Mouse (Mus musculus): ENCODE measurements around the gene Ostm1. TPM values are rescaled to one million over a fixed set of nuclear protein-coding genes. Genes with fewer than 3 reads are reported as not detected.

Gene Ostm1
- polyA plus RNA-seq, 1 experiment from 2014 or later: 14.1 TPM

- no peak for ATAC-seq (ENCODE audit: insufficient number of reproducible peaks, insufficient read depth, low FRiP score, low TSS enrichment)
- no peak overlapping the region for H3K9ac ChIP-seq
- 25% methylated on average over 10 of the region's 10 CpGs for WGBS
- H3K27ac ChIP-seq: no peak overlapping the region
- H3K4me1 ChIP-seq: no peaks in the 10 kb centered on the region
- H3K36me3 ChIP-seq: no peaks in the 10 kb centered on the region
- H3K4me2 ChIP-seq (replicated peaks): no peak overlapping the region
- H3K4me3 ChIP-seq: no peak overlapping the region
- H3K27me3 ChIP-seq: peaks cover 23% of the 10 kb centered on the region
- peaks cover 7% of the 10 kb centered on the region for H3K9me3 ChIP-seq
Observed at GRCm38 (mm10) chr10:42601556-42601955, 17.9 kb downstream of the Ostm1 start.

- Histone ChIP-seq H3K27ac (no peak overlapping the region), H3K36me3 (no peaks in the 10 kb centered on the region), H3K4me2 (replicated peaks) (no peak overlapping the region), H3K9me3 (peaks cover 7% of the 10 kb centered on the region), H3K4me3 (no peak overlapping the region), H3K9ac (no peak overlapping the region), H3K27me3 (peaks cover 21% of the 10 kb centered on the region), H3K4me1 (no peaks in the 10 kb centered on the region)
- WGBS: 66% methylated on average over 2 of the region's 2 CpGs
- ATAC-seq (ENCODE audit: insufficient number of reproducible peaks, insufficient read depth, low FRiP score, low TSS enrichment): no peak
Observed at GRCm38 (mm10) chr10:42604874-42605273, 21.3 kb downstream of the Ostm1 start.

- Histone ChIP-seq H3K4me3 (no peak overlapping the region), H3K27ac (no peak overlapping the region), H3K27me3 (peaks cover 25% of the 10 kb centered on the region), H3K4me2 (replicated peaks) (no peak overlapping the region), H3K4me1 (no peaks in the 10 kb centered on the region), H3K9ac (no peak overlapping the region), H3K9me3 (peaks cover 7% of the 10 kb centered on the region), H3K36me3 (no peaks in the 10 kb centered on the region)
- no peak for ATAC-seq (ENCODE audit: insufficient number of reproducible peaks, insufficient read depth, low FRiP score, low TSS enrichment)
- WGBS: 71% methylated on average over 4 of the region's 4 CpGs
Observed at GRCm38 (mm10) chr10:42606757-42607156, 23.1 kb downstream of the Ostm1 start.

- 6% methylated on average over 12 of the region's 12 CpGs for WGBS
- Histone ChIP-seq H3K27me3 (peaks cover 83% of the 10 kb centered on the region), H3K9ac (no peak overlapping the region), H3K4me3 (no peak overlapping the region), H3K27ac (no peak overlapping the region), H3K36me3 (no peaks in the 10 kb centered on the region), H3K4me1 (peaks cover 6% of the 10 kb centered on the region; the same call in 1 of the 2 replicates), H3K9me3 (no peaks in the 10 kb centered on the region), H3K4me2 (replicated peaks) (no peak overlapping the region)
- no peak for ATAC-seq (ENCODE audit: insufficient number of reproducible peaks, insufficient read depth, low FRiP score, low TSS enrichment)
Observed at GRCm38 (mm10) chr10:42613075-42613474, 29.5 kb downstream of the Ostm1 start.

- Histone ChIP-seq H3K9ac (0 out of 2 replicates have a peak overlapping the region, but pooled peaks have one; percentile 19), H3K4me1 (peaks cover 6% of the 10 kb centered on the region; the same call in 1 of the 2 replicates), H3K27me3 (peaks cover 89% of the 10 kb centered on the region), H3K36me3 (no peaks in the 10 kb centered on the region), H3K4me3 (peak overlapping the region; percentile 38), H3K4me2 (replicated peaks) (peak overlapping the region; percentile 68), H3K27ac (no peak overlapping the region), H3K9me3 (no peaks in the 10 kb centered on the region)
- under 1% methylated on average over 31 of the region's 40 CpGs for WGBS
- ATAC-seq (ENCODE audit: insufficient number of reproducible peaks, insufficient read depth, low FRiP score, low TSS enrichment): 0 out of 2 replicates have a peak, but pooled peaks have one; percentile 22
Observed at GRCm38 (mm10) chr10:42613639-42614381, 30.2 kb downstream of the Ostm1 start.

- Histone ChIP-seq H3K9me3 (no peaks in the 10 kb centered on the region), H3K4me2 (replicated peaks) (no peak overlapping the region), H3K27ac (no peak overlapping the region), H3K36me3 (no peaks in the 10 kb centered on the region), H3K4me1 (peaks cover 6% of the 10 kb centered on the region; the same call in 1 of the 2 replicates), H3K27me3 (peaks cover 95% of the 10 kb centered on the region), H3K9ac (no peak overlapping the region), H3K4me3 (no peak overlapping the region)
- 10% methylated on average over 9 of the region's 9 CpGs for WGBS
- ATAC-seq (ENCODE audit: insufficient number of reproducible peaks, insufficient read depth, low FRiP score, low TSS enrichment): no peak
Observed at GRCm38 (mm10) chr10:42614766-42615165, 31.1 kb downstream of the Ostm1 start.

- ATAC-seq (ENCODE audit: insufficient number of reproducible peaks, insufficient read depth, low FRiP score, low TSS enrichment): no peak
- 48% methylated on average over 2 of the region's 2 CpGs for WGBS
- no peak overlapping the region for H3K9ac ChIP-seq
- no peak overlapping the region for H3K27ac ChIP-seq
- no peaks in the 10 kb centered on the region for H3K9me3 ChIP-seq
- H3K4me3 ChIP-seq: no peak overlapping the region
- no peaks in the 10 kb centered on the region for H3K36me3 ChIP-seq
- peaks cover 6% of the 10 kb centered on the region; the same call in 1 of the 2 replicates for H3K4me1 ChIP-seq
- H3K27me3 ChIP-seq: peaks cover 78% of the 10 kb centered on the region
- no peak overlapping the region for H3K4me2 ChIP-seq (replicated peaks)
Observed at GRCm38 (mm10) chr10:42618291-42618690, 34.7 kb downstream of the Ostm1 start.

- no peak for ATAC-seq (ENCODE audit: insufficient number of reproducible peaks, insufficient read depth, low FRiP score, low TSS enrichment)
- H3K36me3 ChIP-seq: no peaks in the 10 kb centered on the region
- no peak overlapping the region for H3K27ac ChIP-seq
- H3K27me3 ChIP-seq: peaks cover 59% of the 10 kb centered on the region
- no peak overlapping the region for H3K9ac ChIP-seq
- no peaks in the 10 kb centered on the region for H3K4me1 ChIP-seq
- H3K9me3 ChIP-seq: no peaks in the 10 kb centered on the region
- WGBS: 82% methylated on average over 2 of the region's 2 CpGs
- no peak overlapping the region for H3K4me2 ChIP-seq (replicated peaks)
- H3K4me3 ChIP-seq: no peak overlapping the region
Observed at GRCm38 (mm10) chr10:42625907-42626306, 42.3 kb downstream of the Ostm1 start.

- ATAC-seq (ENCODE audit: insufficient number of reproducible peaks, insufficient read depth, low FRiP score, low TSS enrichment): no peak
- Histone ChIP-seq H3K9ac (no peak overlapping the region), H3K4me1 (peaks cover 16% of the 10 kb centered on the region), H3K9me3 (no peaks in the 10 kb centered on the region), H3K4me3 (no peak overlapping the region), H3K36me3 (no peaks in the 10 kb centered on the region), H3K27ac (no peak overlapping the region), H3K27me3 (peaks cover 86% of the 10 kb centered on the region), H3K4me2 (replicated peaks) (no peak overlapping the region)
- WGBS: under 1% methylated on average over 19 of the region's 19 CpGs
Observed at GRCm38 (mm10) chr10:42630596-42631355, 47.2 kb downstream of the Ostm1 start.

- Histone ChIP-seq H3K4me1 (peaks cover 18% of the 10 kb centered on the region), H3K27me3 (peaks cover 91% of the 10 kb centered on the region)
Observed at GRCm38 (mm10) chr10:42631754-42632452, 48.3 kb downstream of the Ostm1 start.

GRCm38 (mm10) chr10:42632453-42633360 is 49.1 kb downstream of the Ostm1 start:
- Histone ChIP-seq H3K36me3 (no peaks in the 10 kb centered on the region), H3K9me3 (no peaks in the 10 kb centered on the region), H3K4me2 (replicated peaks) (peak overlapping the region; percentile 39), H3K27me3 (peaks cover 91% of the 10 kb centered on the region), H3K4me1 (peaks cover 18% of the 10 kb centered on the region), H3K27ac (no peak overlapping the region), H3K4me3 (peak overlapping the region; percentile 19), H3K9ac (no peak overlapping the region)
- no peak for ATAC-seq (ENCODE audit: insufficient number of reproducible peaks, insufficient read depth, low FRiP score, low TSS enrichment)
- WGBS: under 1% methylated on average over 38 of the region's 39 CpGs

More at GRCm38 (mm10) chr10:42631754-42632452, 48.3 kb downstream of the Ostm1 start:
- Histone ChIP-seq H3K9me3 (no peaks in the 10 kb centered on the region), H3K4me2 (replicated peaks) (peak overlapping the region; percentile 39), H3K4me3 (peak overlapping the region; percentile 13), H3K36me3 (no peaks in the 10 kb centered on the region), H3K9ac (0 out of 2 replicates have a peak overlapping the region, but pooled peaks have one; percentile 24), H3K27ac (no peak overlapping the region)
- no peak for ATAC-seq (ENCODE audit: insufficient number of reproducible peaks, insufficient read depth, low FRiP score, low TSS enrichment)
- 2% methylated on average over 42 of the region's 42 CpGs for WGBS

Measured in embryonic facial prominence, embryonic 12.5 days (tissue).